Mouse (Mus musculus): ENCODE results near the gene Shld2.

- no peak for TF ChIP-seq CTCF (IDR thresholded peaks at IDR 0.05; ENCODE audit: low read depth)
- TF ChIP-seq EP300 (IDR thresholded peaks at IDR 0.05; ENCODE audit: low read depth) = no peak
Measured at GRCm38 (mm10) chr14:34221416-34222077, 88.7 kb downstream of the Shld2 start.
